Mouse (Mus musculus) olfactory bulb, adult 2 months (tissue): ENCODE measurements around the gene Rabgap1l. TPM values are rescaled to one million over a fixed set of nuclear protein-coding genes. Genes with fewer than 3 reads are reported as not detected.

Experiments
- H3K27ac ChIP-seq: fragments of 200-500 bp; 2 replicates; pipeline ENCODE4 v1.5.1; 2012; ENCODE audit warnings: low read depth, low read length; ENCODE audit not compliant: insufficient read depth
- H3K4me1 ChIP-seq: fragments of 200-500 bp; 2 replicates; pipeline ENCODE4 v1.6.1; 2012; ENCODE audit warnings: low read length; ENCODE audit not compliant: control insufficient read depth, insufficient read depth
- H3K4me3 ChIP-seq: fragments of 200-500 bp; 2 replicates; pipeline ENCODE4 v1.5.1; 2012; ENCODE audit warnings: mild to moderate bottlenecking, low read depth, low read length, moderate library complexity; ENCODE audit not compliant: insufficient read depth
- CTCF ChIP-seq: fragments of 200-500 bp; IDR thresholded peaks from 2 replicates; pipeline ENCODE4 v1.5.1; 2012; ENCODE audit warnings: low read depth, mild to moderate bottlenecking, low read length, moderate library complexity; ENCODE audit not compliant: insufficient read depth
- POLR2A ChIP-seq: fragments of 200-500 bp; IDR thresholded peaks from 2 replicates; pipeline ENCODE4 v1.6.1; 2012; ENCODE audit warnings: mild to moderate bottlenecking, low read depth, low read length, moderate library complexity; ENCODE audit not compliant: insufficient read depth
- WGBS: fragments of 180-500 bp; shearing (Covaris S2); methylation state at CpG from one replicate; pipeline ENCODE4 v1.1.7; 2018; 5-methylcytosine and 5-hydroxymethylcytosine counted together
- polyA plus RNA-seq: library from polyadenylated mRNA; stranded (reverse); fragments of >200 nt; gene quantifications from 2 replicates; pipeline ENCODE4 v1.2.4, GENCODE M21; 2012; ENCODE audit warnings: low replicate concordance; ENCODE audit not compliant: missing spikeins, insufficient read depth, insufficient read length

The Rabgap1l gene
- polyA plus RNA-seq, 1 experiment: 89.2 TPM

- WGBS: 42% methylated on average over 7 of the region's 7 CpGs
- TF ChIP-seq POLR2A (no peak), CTCF (no peak)
- Histone ChIP-seq H3K4me1 (peaks cover 11% of the 10 kb centered on the region), H3K4me3 (no peak overlapping the region), H3K27ac (no peak overlapping the region)
These were observed 533.1 kb downstream of the Rabgap1l start for GRCm38 (mm10) chr1:160259884-160260283.

- no peak overlapping the region for H3K27ac ChIP-seq
- TF ChIP-seq POLR2A (no peak), CTCF (no peak)
- 86% methylated on average over 2 of the region's 2 CpGs for whole genome bisulfite sequencing
- H3K4me3 ChIP-seq: no peak overlapping the region
- no peaks in the 10 kb centered on the region for H3K4me1 ChIP-seq
These were observed 539.9 kb downstream of the Rabgap1l start for GRCm38 (mm10) chr1:160253108-160253507.

GRCm38 (mm10) chr1:160251388-160252007 lies 541.5 kb downstream of the Rabgap1l start:
- no peak overlapping the region for H3K27ac ChIP-seq
- no peak overlapping the region for H3K4me3 ChIP-seq
- H3K4me1 ChIP-seq: no peaks in the 10 kb centered on the region
- WGBS: 78% methylated on average over 5 of the region's 5 CpGs
- TF ChIP-seq CTCF: no peak
- no peak for TF ChIP-seq POLR2A

- Histone ChIP-seq H3K4me1 (no peaks in the 10 kb centered on the region), H3K27ac (no peak overlapping the region), H3K4me3 (no peak overlapping the region)
- TF ChIP-seq POLR2A (no peak), CTCF (no peak)
- WGBS: 66% methylated on average over 4 of the region's 4 CpGs
These were observed 542.2 kb downstream of the Rabgap1l start for GRCm38 (mm10) chr1:160250782-160251181.

GRCm38 (mm10) chr1:160249786-160250185 lies 543.2 kb downstream of the Rabgap1l start:
- Histone ChIP-seq H3K27ac (no peak overlapping the region), H3K4me1 (no peaks in the 10 kb centered on the region), H3K4me3 (no peak overlapping the region)
- TF ChIP-seq POLR2A (no peak), CTCF (no peak)
- 73% methylated on average over 3 of the region's 3 CpGs for WGBS

GRCm38 (mm10) chr1:160247473-160247872 lies 545.5 kb downstream of the Rabgap1l start:
- TF ChIP-seq CTCF: no peak
- TF ChIP-seq POLR2A: no peak
- no peak overlapping the region for H3K27ac ChIP-seq
- no peak overlapping the region for H3K4me3 ChIP-seq
- 87% methylated on average over 9 of the region's 9 CpGs for WGBS
- H3K4me1 ChIP-seq: no peaks in the 10 kb centered on the region

- 42% methylated on average over 4 of the region's 4 CpGs for WGBS
- H3K4me3 ChIP-seq: no peak overlapping the region
- TF ChIP-seq POLR2A (no peak), CTCF (no peak)
- no peaks in the 10 kb centered on the region for H3K4me1 ChIP-seq
- no peak overlapping the region for H3K27ac ChIP-seq
These were observed 546.2 kb downstream of the Rabgap1l start for GRCm38 (mm10) chr1:160246844-160247243.

- no peak for TF ChIP-seq POLR2A
- no peak for TF ChIP-seq CTCF
- no peak overlapping the region for H3K4me3 ChIP-seq
- H3K4me1 ChIP-seq: no peaks in the 10 kb centered on the region
- 66% methylated on average over 2 of the region's 2 CpGs for WGBS
- no peak overlapping the region for H3K27ac ChIP-seq
These were observed 547.1 kb downstream of the Rabgap1l start for GRCm38 (mm10) chr1:160245954-160246353.

GRCm38 (mm10) chr1:160244689-160245088 lies 548.3 kb downstream of the Rabgap1l start:
- Histone ChIP-seq H3K27ac (no peak overlapping the region), H3K4me1 (no peaks in the 10 kb centered on the region), H3K4me3 (no peak overlapping the region)
- TF ChIP-seq CTCF (no peak), POLR2A (no peak)
- 95% methylated on average over 5 of the region's 5 CpGs for WGBS
